Mouse (Mus musculus) megakaryocyte, embryonic 14.5 days (primary cell): Measurements from ENCODE around the gene Ddx56.

ENCODE experiments used
- FLI1 ChIP-seq: IDR thresholded peaks from 2 replicates; pipeline ENCODE4 v1.6.1; 2012; ENCODE audit warnings: low read length, inconsistent platforms, mixed read lengths
- GATA1 ChIP-seq: IDR thresholded peaks from 3 replicates; pipeline ENCODE4 v1.6.1; 2012; ENCODE audit warnings: mixed read lengths, low read length, inconsistent platforms, borderline replicate concordance

DNA sequence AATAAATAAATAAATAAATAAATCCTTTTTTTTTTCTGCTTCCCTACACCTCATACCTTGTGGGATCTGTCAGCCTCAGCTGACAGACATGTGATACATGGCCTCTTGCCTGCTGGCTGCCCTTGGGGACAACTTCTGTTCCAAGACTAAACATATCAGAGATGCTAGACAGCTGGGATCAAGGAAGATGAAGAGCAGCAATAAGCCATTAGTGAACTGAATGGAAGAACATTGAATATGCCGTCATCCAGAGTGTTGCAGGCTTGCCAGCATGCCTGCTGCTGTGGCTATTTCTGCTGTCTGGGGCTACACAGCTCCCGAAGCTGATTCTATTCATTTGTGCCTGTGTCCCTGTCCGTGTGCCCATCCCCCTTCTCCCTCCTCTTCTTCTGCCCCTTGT is 15.4 kb upstream of the Ddx56 start:
- TF ChIP-seq FLI1 (no peak), GATA1 (no peak)
